Mouse (Mus musculus) MEL-GATA-1-ER (cell line): Measurements from ENCODE around the gene Lsg1.

Source experiments
- DNase-seq: peaks from one replicate; pipeline ENCODE4 v3.0.0-alpha.2; 2012; ENCODE audit warnings: low read depth; ENCODE audit errors: extremely low read depth

Gene Lsg1

DNA sequence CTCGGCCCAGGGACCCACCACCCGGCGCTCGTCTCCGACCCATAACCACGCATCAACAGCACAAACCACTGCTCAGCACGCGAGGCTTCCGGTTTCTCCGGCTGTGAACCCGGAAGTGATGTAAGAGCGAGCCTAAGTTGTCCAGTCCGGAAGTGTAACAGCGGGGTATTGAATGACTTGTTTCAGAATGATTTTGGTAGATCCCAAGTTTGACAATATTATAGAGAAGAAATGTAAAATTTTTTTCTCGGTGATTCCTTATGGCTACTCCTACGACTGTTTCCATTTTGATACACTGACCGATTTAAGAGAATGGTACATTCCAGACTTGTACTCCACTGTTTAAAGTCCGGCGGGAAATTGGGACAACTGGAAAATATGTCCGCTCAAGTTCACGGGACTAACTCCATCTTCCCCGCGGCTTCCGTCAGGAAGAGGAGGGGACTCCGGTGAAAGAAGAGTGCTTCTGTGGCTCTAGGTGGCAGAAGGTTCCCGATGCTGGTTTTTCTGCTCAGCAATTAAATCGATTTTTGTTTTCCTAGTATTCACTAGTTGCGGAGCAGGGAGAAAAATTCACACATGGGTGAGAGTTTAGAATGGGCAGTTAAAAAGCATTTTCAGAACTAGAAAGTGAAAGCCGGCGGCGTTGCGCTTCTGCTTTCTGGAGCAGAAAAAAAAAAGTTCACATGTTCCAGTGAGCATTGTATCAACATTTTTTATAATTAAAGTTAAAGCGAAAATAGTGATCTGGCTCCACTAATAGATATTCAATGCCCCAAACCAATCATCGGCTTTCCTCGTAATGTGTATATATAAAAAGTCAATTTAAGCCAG is at the start of gene Lsg1:
Lsg1 (minus strand) TSS at position 99 of the 834 bp plus-strand sequence.
- peak; percentile 93 for DNase-seq

GRCm38 (mm10) chr16:30633906-30634746 is 46.7 kb upstream of the Lsg1 start:
- no peak for DNase-seq

- no peak for DNase-seq
Measured at GRCm38 (mm10) chr16:30629509-30629908, 42.1 kb upstream of the Lsg1 start.

- DNase-seq: no peak
Measured at GRCm38 (mm10) chr16:30628401-30628800, 41.0 kb upstream of the Lsg1 start.

DNA sequence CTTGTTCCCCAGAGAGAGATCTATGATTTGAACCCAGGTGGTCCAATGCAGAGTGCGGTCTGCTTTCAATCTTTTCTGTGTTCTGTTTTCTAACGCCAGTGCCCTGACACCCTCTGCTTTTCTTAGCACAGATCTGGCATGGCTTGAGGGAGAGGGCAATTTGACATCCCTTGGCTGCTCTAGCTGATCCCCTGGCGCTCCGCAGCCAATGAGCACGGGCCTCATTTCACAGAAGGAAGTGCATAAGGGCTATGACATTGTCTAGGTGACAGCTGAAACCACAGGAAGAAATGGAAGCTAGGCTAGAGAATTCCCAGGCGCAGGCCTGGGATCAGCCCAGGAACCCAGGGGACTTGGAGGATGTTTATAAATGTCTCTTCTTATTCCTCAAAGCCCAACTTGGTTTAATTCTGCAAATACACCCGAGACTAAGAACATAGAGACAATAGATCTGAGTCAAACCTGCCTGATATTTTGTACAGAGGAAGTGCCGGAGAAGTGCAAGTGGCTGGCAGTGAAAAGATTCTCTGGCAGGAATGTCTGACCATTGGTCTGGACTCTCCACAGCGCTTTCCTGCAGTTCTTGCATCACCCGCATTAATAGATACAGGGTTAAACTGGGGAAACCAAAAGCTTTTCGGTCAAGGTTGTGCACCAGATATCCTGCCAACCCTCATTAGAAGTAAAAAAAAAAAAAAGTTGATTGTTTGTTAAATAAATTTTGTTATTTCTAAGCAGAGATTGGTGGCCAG is 40.4 kb upstream of the Lsg1 start:
- no peak for DNase-seq

GRCm38 (mm10) chr16:30624640-30625039 is 37.2 kb upstream of the Lsg1 start:
- no peak for DNase-seq

- DNase-seq: no peak
Measured at GRCm38 (mm10) chr16:30623645-30624044, 36.3 kb upstream of the Lsg1 start.

DNA sequence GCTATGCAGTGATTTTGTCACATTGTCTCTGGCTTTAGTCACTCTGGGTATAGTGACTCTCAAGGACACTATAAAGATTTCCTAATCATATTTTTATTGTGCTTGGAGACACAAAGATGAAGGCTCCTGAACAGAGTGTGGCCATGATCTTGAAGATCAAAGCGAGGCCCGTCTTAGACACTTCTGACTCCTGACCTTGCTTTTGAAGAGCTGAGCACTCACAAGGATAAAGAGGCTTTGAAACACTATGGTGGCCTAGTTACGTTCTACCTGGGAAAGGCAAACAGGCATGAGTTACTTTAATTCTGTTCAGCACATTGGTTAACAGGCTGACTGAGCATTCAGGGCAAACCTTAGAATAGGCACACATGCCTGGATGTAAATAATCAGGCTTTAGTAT is 28.9 kb upstream of the Lsg1 start:
- no peak for DNase-seq

DNA sequence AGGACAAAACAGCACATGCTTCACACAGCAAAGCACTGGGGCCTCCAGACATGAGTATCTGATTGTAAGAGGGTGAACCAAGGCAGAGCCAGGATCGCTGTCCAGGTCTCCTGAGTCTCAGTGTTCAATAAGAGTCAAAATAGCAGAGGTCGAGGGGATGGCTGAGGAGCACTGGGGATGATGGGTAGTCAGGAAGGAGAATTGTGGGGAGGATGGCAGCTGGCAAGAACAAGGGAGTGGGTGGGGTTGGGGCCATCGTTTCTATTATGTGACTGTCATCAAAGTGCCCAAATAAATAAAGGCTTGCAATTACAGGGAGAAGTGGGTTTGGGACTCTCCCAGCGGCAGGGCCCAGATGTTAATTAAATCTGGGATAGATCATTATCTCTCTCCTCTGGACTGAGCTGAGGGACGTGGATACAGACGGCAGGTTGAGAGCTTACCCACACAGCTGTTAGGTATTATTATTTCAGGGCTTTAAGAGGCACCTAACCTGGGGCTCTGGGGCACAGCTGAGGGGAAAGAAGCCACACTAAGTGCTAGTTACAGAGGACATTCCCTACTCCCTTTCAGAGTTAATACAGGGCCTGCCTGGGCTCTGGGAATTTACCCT is 27.4 kb upstream of the Lsg1 start:
- no peak for DNase-seq

DNA sequence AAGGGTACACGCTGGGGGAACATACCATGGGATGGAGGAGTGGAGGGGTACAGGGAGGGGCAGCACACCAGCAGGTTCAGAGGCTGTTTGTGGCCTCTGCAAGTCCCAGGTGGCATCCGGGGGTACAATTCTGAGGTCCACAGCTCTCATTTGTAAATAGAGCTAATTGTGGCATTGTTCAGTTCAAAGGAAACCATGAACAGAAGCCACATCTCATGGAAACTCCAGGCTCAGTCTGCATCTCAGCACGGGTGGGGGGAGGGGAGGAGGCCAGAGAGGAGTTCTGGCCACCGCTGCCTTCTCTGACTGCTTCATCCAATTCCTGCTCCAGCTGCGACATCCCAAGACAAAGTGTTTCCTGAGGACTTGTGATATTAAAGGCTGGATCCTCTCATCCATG is 26.7 kb upstream of the Lsg1 start:
- DNase-seq: no peak

- no peak for DNase-seq
Measured at GRCm38 (mm10) chr16:30613122-30613521, 25.7 kb upstream of the Lsg1 start.

- DNase-seq: no peak
Measured at GRCm38 (mm10) chr16:30611331-30611730, 23.9 kb upstream of the Lsg1 start.

- DNase-seq: no peak
Measured at GRCm38 (mm10) chr16:30607868-30608267, 20.5 kb upstream of the Lsg1 start.

DNA sequence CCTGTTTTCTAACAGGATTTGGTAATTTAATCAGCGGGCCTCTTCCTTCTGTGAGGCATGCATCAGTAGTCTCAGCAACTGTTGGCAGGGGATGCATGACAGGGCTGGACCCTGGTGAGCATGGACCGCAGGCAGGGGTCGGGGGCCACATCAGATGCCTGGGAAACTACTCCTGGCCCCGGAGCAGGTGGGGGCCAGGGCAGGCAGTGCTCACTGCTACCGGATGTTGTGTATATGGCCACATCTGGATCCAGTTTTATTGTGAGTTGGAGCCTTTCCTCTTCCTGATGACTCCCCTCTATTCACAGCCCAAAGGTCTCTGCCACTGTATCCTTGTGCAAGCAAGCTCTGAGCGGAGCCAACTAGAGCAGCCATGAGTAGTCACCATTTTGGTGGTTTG is 18.1 kb upstream of the Lsg1 start:
- no peak for DNase-seq

GRCm38 (mm10) chr16:30604807-30605137 is 17.4 kb upstream of the Lsg1 start:
- no peak for DNase-seq

DNA sequence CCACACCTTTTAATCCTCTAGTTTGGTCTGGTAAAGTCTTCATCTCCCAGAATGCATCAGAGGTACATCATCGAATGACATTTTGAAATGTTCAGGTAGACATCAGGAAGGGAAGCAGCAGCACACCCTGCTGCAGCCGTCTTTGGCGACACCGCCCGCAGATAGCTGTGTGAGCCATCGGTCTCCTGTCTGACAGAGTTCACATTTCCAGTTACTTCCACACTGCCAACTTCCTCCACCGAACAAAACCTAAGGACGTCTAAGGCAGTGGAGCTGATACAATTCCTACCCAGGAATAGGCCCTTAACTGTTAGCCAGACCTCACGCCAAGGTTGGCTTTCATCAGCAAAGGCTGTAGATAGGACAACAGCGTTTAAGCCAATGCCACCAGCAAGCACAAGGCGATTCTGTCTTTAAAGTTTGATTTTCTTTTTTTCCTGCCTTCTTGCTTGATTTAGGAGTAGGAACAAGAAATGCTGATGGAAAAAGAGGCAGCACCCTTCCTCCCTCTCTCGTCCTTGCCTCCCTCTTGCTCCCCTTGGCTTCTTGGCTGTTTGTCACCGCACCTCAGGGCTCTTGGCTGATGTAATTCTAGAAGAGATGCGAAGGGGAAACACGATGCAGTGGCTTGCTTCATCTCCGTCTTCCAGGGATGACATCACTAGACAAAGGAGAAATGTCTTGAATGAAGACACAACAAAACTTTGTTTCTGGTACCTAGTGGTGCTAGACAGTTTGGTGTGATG is 16.8 kb upstream of the Lsg1 start:
- DNase-seq: no peak

- no peak for DNase-seq
Measured at GRCm38 (mm10) chr16:30603531-30603842, 16.1 kb upstream of the Lsg1 start.

- no peak for DNase-seq
Measured at GRCm38 (mm10) chr16:30602684-30603530, 15.5 kb upstream of the Lsg1 start.

DNA sequence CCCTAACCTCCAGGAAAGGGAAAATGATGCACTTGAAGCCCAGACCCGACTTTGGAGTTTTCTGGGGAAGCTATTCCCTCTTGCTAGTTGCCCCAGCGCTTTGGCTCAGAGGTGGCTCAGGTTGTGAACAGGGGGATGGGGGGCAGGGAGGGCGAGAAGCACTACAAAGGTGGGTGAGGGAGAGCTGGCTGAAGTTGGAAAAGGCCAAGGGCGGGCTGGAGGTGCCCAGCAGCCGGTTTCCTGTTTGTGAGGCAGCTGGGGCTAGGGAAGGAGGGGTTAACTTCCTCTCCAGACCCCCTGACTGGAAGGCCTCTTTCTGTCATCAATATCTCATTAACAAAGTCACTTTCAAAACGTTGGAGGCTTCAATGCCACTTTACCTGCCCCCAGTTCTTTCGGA is 14.6 kb upstream of the Lsg1 start:
- no peak for DNase-seq
